Mouse (Mus musculus): ENCODE data around the gene Dhx16. TPM values are rescaled to one million over a fixed set of nuclear protein-coding genes. Genes with fewer than 3 reads are reported as not detected.
A peak's percentile ranks its signal among the peaks of the same experiment; 100 is the strongest.

Dhx16 gene
- 18.5 and 25.8 TPM in 2 replicates for total RNA-seq (2014; rRNA removed)
- 41.4 and 52.2 TPM in 2 replicates for polyA plus RNA-seq (2012; rRNA removed)

GRCm38 (mm10) chr17:35879245-35880057, at the start of gene Dhx16:
Dhx16 (plus strand) TSS chr17:35879819.
- H3K27ac ChIP-seq (replicated peaks; ENCODE audit: insufficient read depth, low read depth, low read length) = peak within 1 kb of the TSS; percentile 53
- H3K9ac ChIP-seq (ENCODE audit: low read depth, low read length) = peak within 1 kb of the TSS; percentile 94
- H3K4me1 ChIP-seq (ENCODE audit: control insufficient read depth, insufficient read depth, low read length) = peaks cover 8% of the 10 kb centered on the region
- peak; percentile 86 for DNase-seq (ENCODE audit: extremely low read depth, low read depth, low spot score)
- H3K79me2 ChIP-seq (ENCODE audit: control insufficient read depth, insufficient read depth, low read length) = 0 out of 2 replicates have a peak, but pooled peaks cover 3% of the 10 kb centered on the region
- 6% methylated on average over 66 of the region's 66 CpGs for WGBS
- H3K36me3 ChIP-seq (ENCODE audit: control insufficient read depth, insufficient read depth, low read length) = peaks cover 9% of the 10 kb centered on the region; the same call in 1 of the 2 replicates
- no peaks in the 10 kb centered on the region for H3K27me3 ChIP-seq (ENCODE audit: control insufficient read depth, insufficient read depth, low read length)
- peak; percentile 88 for TF ChIP-seq CTCF (IDR thresholded peaks at IDR 0.05; ENCODE audit: low read depth, low read length)
- TF ChIP-seq POLR2A (IDR thresholded peaks at IDR 0.05; ENCODE audit: extremely low read depth, insufficient read depth, low read length) = peak; percentile 56; the same call in 1 of the 2 replicates
- H3K4me3 ChIP-seq (ENCODE audit: insufficient read depth, low read depth, low read length) = peak within 1 kb of the TSS; percentile 82

- Histone ChIP-seq H3K27ac (replicated peaks; ENCODE audit: insufficient read depth, low read depth, low read length) (no peak overlapping the region), H3K27me3 (ENCODE audit: control insufficient read depth, insufficient read depth, low read length) (no peaks in the 10 kb centered on the region), H3K9ac (ENCODE audit: low read depth, low read length) (no peak overlapping the region), H3K36me3 (ENCODE audit: control insufficient read depth, insufficient read depth, low read length) (no peaks in the 10 kb centered on the region; the same call in 1 of the 2 replicates), H3K79me2 (ENCODE audit: control insufficient read depth, insufficient read depth, low read length) (no peaks in the 10 kb centered on the region), H3K4me3 (ENCODE audit: insufficient read depth, low read depth, low read length) (no peak overlapping the region), H3K4me1 (ENCODE audit: control insufficient read depth, insufficient read depth, low read length) (peaks cover 17% of the 10 kb centered on the region)
- WGBS = 86% methylated on average over 8 of the region's 8 CpGs
- no peak for TF ChIP-seq CTCF (IDR thresholded peaks at IDR 0.05; ENCODE audit: low read depth, low read length)
- TF ChIP-seq POLR2A (IDR thresholded peaks at IDR 0.05; ENCODE audit: extremely low read depth, insufficient read depth, low read length) = no peak
- DNase-seq (ENCODE audit: extremely low read depth, low read depth, low spot score) = no peak
Observed at GRCm38 (mm10) chr17:35832400-35833238, 47.0 kb upstream of the Dhx16 start.

GRCm38 (mm10) chr17:35833239-35833751, 46.3 kb upstream of the Dhx16 start:
- Histone ChIP-seq H3K27me3 (ENCODE audit: control insufficient read depth, insufficient read depth, low read length) (no peaks in the 10 kb centered on the region), H3K79me2 (ENCODE audit: control insufficient read depth, insufficient read depth, low read length) (no peaks in the 10 kb centered on the region), H3K36me3 (ENCODE audit: control insufficient read depth, insufficient read depth, low read length) (no peaks in the 10 kb centered on the region; the same call in 1 of the 2 replicates), H3K4me1 (ENCODE audit: control insufficient read depth, insufficient read depth, low read length) (peaks cover 17% of the 10 kb centered on the region), H3K27ac (replicated peaks; ENCODE audit: insufficient read depth, low read depth, low read length) (no peak overlapping the region), H3K4me3 (ENCODE audit: insufficient read depth, low read depth, low read length) (no peak overlapping the region), H3K9ac (ENCODE audit: low read depth, low read length) (no peak overlapping the region)
- DNase-seq (ENCODE audit: extremely low read depth, low read depth, low spot score) = no peak
- WGBS = 63% methylated on average over 5 of the region's 5 CpGs
- TF ChIP-seq POLR2A (IDR thresholded peaks at IDR 0.05; ENCODE audit: extremely low read depth, insufficient read depth, low read length) (no peak), CTCF (IDR thresholded peaks at IDR 0.05; ENCODE audit: low read depth, low read length) (no peak)

GRCm38 (mm10) chr17:35833894-35834293, 45.7 kb upstream of the Dhx16 start:
- Histone ChIP-seq H3K4me1 (ENCODE audit: control insufficient read depth, insufficient read depth, low read length) (peaks cover 17% of the 10 kb centered on the region), H3K4me3 (ENCODE audit: insufficient read depth, low read depth, low read length) (no peak overlapping the region), H3K36me3 (ENCODE audit: control insufficient read depth, insufficient read depth, low read length) (no peaks in the 10 kb centered on the region; the same call in 1 of the 2 replicates), H3K79me2 (ENCODE audit: control insufficient read depth, insufficient read depth, low read length) (no peaks in the 10 kb centered on the region), H3K27me3 (ENCODE audit: control insufficient read depth, insufficient read depth, low read length) (no peaks in the 10 kb centered on the region), H3K9ac (ENCODE audit: low read depth, low read length) (no peak overlapping the region), H3K27ac (replicated peaks; ENCODE audit: insufficient read depth, low read depth, low read length) (no peak overlapping the region)
- no peak for DNase-seq (ENCODE audit: extremely low read depth, low read depth, low spot score)
- WGBS = 77% methylated on average over 5 of the region's 5 CpGs
- TF ChIP-seq POLR2A (IDR thresholded peaks at IDR 0.05; ENCODE audit: extremely low read depth, insufficient read depth, low read length) = no peak
- TF ChIP-seq CTCF (IDR thresholded peaks at IDR 0.05; ENCODE audit: low read depth, low read length) = no peak

GRCm38 (mm10) chr17:35834696-35835422, 44.8 kb upstream of the Dhx16 start:
- Histone ChIP-seq H3K36me3 (ENCODE audit: control insufficient read depth, insufficient read depth, low read length) (no peaks in the 10 kb centered on the region; the same call in 1 of the 2 replicates), H3K79me2 (ENCODE audit: control insufficient read depth, insufficient read depth, low read length) (no peaks in the 10 kb centered on the region), H3K4me1 (ENCODE audit: control insufficient read depth, insufficient read depth, low read length) (peaks cover 17% of the 10 kb centered on the region), H3K27ac (replicated peaks; ENCODE audit: insufficient read depth, low read depth, low read length) (peak overlapping the region; percentile 19; the same call in 1 of the 2 replicates), H3K27me3 (ENCODE audit: control insufficient read depth, insufficient read depth, low read length) (no peaks in the 10 kb centered on the region), H3K4me3 (ENCODE audit: insufficient read depth, low read depth, low read length) (no peak overlapping the region), H3K9ac (ENCODE audit: low read depth, low read length) (no peak overlapping the region; the same call in 1 of the 2 replicates)
- peak; percentile 83 for DNase-seq (ENCODE audit: extremely low read depth, low read depth, low spot score)
- WGBS = 63% methylated on average over 26 of the region's 26 CpGs
- TF ChIP-seq CTCF (IDR thresholded peaks at IDR 0.05; ENCODE audit: low read depth, low read length) (no peak), POLR2A (IDR thresholded peaks at IDR 0.05; ENCODE audit: extremely low read depth, insufficient read depth, low read length) (no peak)

Measured in liver, adult 2 months (tissue).